In the genomic region with DNA sequence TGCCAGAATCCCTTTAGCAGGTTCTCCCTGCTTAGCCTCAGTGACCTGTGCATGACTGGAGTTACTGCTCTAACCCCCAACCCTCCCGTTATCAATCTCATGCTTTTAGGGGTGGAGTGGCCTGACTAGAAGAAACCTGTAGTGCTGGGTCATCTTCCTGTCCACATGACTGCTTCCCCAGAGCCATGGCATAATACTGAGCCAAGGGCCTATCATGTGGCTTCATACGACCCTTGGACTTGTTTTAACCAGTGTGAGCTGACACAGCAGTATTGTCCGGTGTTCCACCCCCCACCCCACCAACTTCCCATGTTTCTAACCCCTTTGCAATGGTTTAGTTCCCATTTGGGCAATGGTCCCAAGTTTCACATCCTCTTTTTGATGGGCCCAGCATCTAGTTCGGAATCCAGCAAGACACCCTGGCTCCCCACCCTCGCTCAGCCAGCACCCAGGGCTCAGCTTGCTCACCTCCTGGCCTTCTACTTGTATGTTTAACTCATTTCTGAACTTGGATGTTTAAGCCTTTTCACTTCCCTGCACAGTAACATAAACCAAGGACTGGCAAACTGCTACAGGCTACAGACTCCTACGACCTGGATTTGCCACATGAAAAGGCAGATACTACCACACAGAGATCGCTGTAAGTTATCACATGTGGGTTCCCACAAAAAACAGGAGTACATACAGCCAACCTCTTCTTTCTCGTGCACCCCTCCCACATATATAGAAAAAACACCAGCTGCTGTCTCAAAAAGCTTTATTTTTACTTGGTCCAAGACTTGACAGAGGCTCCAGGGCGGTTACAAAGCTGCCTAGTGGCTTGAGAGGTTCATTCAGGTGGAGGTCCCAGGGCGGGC, we compare ENCODE assay signal across 7 mouse cellular contexts. TPM values are rescaled to one million over a fixed set of nuclear protein-coding genes. Genes with fewer than 3 reads are reported as not detected.
DNase-seq lines count a peak whose midpoint lies in the region; ATAC-seq and TF ChIP-seq lines count a peak whose summit lies in the region.

No protein-coding gene starts in this region.

- peak; percentile 54 for ATAC-seq in granulocyte monocyte progenitor cell, adult 5-6 weeks (replicated peaks; ENCODE audit: poor library complexity, severe bottlenecking)
- ATAC-seq in kidney, embryonic 16.5 days (ENCODE audit: low FRiP score, low TSS enrichment) = no peak

- peak; percentile 73 for DNase-seq in NIH3T3 (ENCODE audit: low read depth)
- DNase-seq in right cerebral cortex, postnatal 14 days = no peak
- no peak for DNase-seq in frontal cortex, postnatal 14 days (ENCODE audit: low spot score in 2 of 2)

- peak overlapping the region; percentile 89 for H3K9ac ChIP-seq in kidney, embryonic 16.5 days (replicated peaks; ENCODE audit: low read length)

- H3K4me3 ChIP-seq in E14TG2a.4 (replicated peaks; ENCODE audit: low read length) = peak overlapping the region; percentile 96
- H3K4me3 ChIP-seq in kidney, embryonic 16.5 days (ENCODE audit: low read length) = peak overlapping the region; percentile 88
- H3K4me3 ChIP-seq in megakaryocyte, embryonic 14.5 days (replicated peaks) = peak overlapping the region; percentile 92

- H3K27ac ChIP-seq in kidney, embryonic 16.5 days (ENCODE audit: low read length) = peak overlapping the region; percentile 48

- no peaks in the 10 kb centered on the region for H3K27me3 ChIP-seq in E14TG2a.4 (ENCODE audit: insufficient read depth, low read length)
- H3K27me3 ChIP-seq in kidney, embryonic 16.5 days (ENCODE audit: insufficient read depth, low read length) = no peaks in the 10 kb centered on the region
- no peaks in the 10 kb centered on the region for H3K27me3 ChIP-seq in megakaryocyte, embryonic 14.5 days (replicated peaks)

- no peaks in the 10 kb centered on the region for H3K9me3 ChIP-seq in E14TG2a.4 (ENCODE audit: low read length)
- no peaks in the 10 kb centered on the region for H3K9me3 ChIP-seq in kidney, embryonic 16.5 days (ENCODE audit: low read length)
- H3K9me3 ChIP-seq in megakaryocyte, embryonic 14.5 days = no peaks in the 10 kb centered on the region

- no peak for TF ChIP-seq CTCF in E14TG2a.4 (conservative IDR thresholded peaks at IDR 0.05; ENCODE audit: low read length)

- peak overlapping the region; percentile 86 for H3K4me2 ChIP-seq in kidney, embryonic 16.5 days (replicated peaks; ENCODE audit: low read depth, low read length)

- H3K36me3 ChIP-seq in E14TG2a.4 (ENCODE audit: insufficient read depth, low read length) = peaks cover 78% of the 10 kb centered on the region
- H3K36me3 ChIP-seq in kidney, embryonic 16.5 days (ENCODE audit: insufficient read depth, low read length) = peaks cover 30% of the 10 kb centered on the region
- peaks cover 84% of the 10 kb centered on the region for H3K36me3 ChIP-seq in megakaryocyte, embryonic 14.5 days (replicated peaks; ENCODE audit: low read length)

- H3K4me1 ChIP-seq in E14TG2a.4 (replicated peaks; ENCODE audit: low read depth, low read length) = peaks cover 53% of the 10 kb centered on the region
- peaks cover 36% of the 10 kb centered on the region for H3K4me1 ChIP-seq in kidney, embryonic 16.5 days (ENCODE audit: insufficient read depth, low read length)
- H3K4me1 ChIP-seq in megakaryocyte, embryonic 14.5 days = peaks cover 47% of the 10 kb centered on the region

- 49% methylated on average over 9 of the region's 10 CpGs for WGBS in kidney, embryonic 16.5 days

RNA-seq across cellular contexts. Expression of a gene that starts 2.3 kb away (rescaled TPM):
- total RNA-seq in granulocyte monocyte progenitor cell, adult 5-6 weeks (2014; fragmentation: Nextera tagmentation) = 1,113 and 1,886 TPM in 2 replicates
- 1,040 and 1,064 TPM in 2 replicates for total RNA-seq in granulocyte monocyte progenitor cell, adult 5-6 weeks (2017)
- 5,149 and 5,628 TPM in 2 replicates for polyA plus RNA-seq in kidney, embryonic 16.5 days (2015; fragmentation: Nextera tagmentation; extraction: Ambion mirVana)
- 24,502 and 30,989 TPM in 2 replicates for polyA plus RNA-seq in megakaryocyte, embryonic 14.5 days (2012; ENCODE audit: insufficient read depth, low replicate concordance)

RNA-seq across cellular contexts. Expression of a gene that starts 9.3 kb away (rescaled TPM):
- total RNA-seq in granulocyte monocyte progenitor cell, adult 5-6 weeks (2014; fragmentation: Nextera tagmentation) = 39.3 and 51.9 TPM in 2 replicates
- total RNA-seq in granulocyte monocyte progenitor cell, adult 5-6 weeks (2017) = 28.7 and 34.2 TPM in 2 replicates
- polyA plus RNA-seq in kidney, embryonic 16.5 days (2015; fragmentation: Nextera tagmentation; extraction: Ambion mirVana) = 172 and 182 TPM in 2 replicates
- polyA plus RNA-seq in megakaryocyte, embryonic 14.5 days (2012; ENCODE audit: insufficient read depth, low replicate concordance) = 502 and 597 TPM in 2 replicates

RNA-seq across cellular contexts. Expression of a gene that starts 19.5 kb away (rescaled TPM):
- 90.0 and 147 TPM in 2 replicates for total RNA-seq in granulocyte monocyte progenitor cell, adult 5-6 weeks (2014; fragmentation: Nextera tagmentation)
- 191 and 250 TPM in 2 replicates for total RNA-seq in granulocyte monocyte progenitor cell, adult 5-6 weeks (2017)
- polyA plus RNA-seq in kidney, embryonic 16.5 days (2015; fragmentation: Nextera tagmentation; extraction: Ambion mirVana) = 164 and 173 TPM in 2 replicates
- 90.5 and 244 TPM in 2 replicates for polyA plus RNA-seq in megakaryocyte, embryonic 14.5 days (2012; ENCODE audit: insufficient read depth, low replicate concordance)

RNA-seq across cellular contexts. Expression of a gene that starts 22.8 kb away (rescaled TPM):
- total RNA-seq in granulocyte monocyte progenitor cell, adult 5-6 weeks (2014; fragmentation: Nextera tagmentation) = 27.1 and 32.4 TPM in 2 replicates
- total RNA-seq in granulocyte monocyte progenitor cell, adult 5-6 weeks (2017) = 20.3 and 21.3 TPM in 2 replicates
- 51.1 and 51.7 TPM in 2 replicates for polyA plus RNA-seq in kidney, embryonic 16.5 days (2015; fragmentation: Nextera tagmentation; extraction: Ambion mirVana)
- 33.8 and 44.5 TPM in 2 replicates for polyA plus RNA-seq in megakaryocyte, embryonic 14.5 days (2012; ENCODE audit: insufficient read depth, low replicate concordance)

RNA-seq across cellular contexts. Expression of a gene that starts 24.2 kb away (rescaled TPM):
- total RNA-seq in granulocyte monocyte progenitor cell, adult 5-6 weeks (2014; fragmentation: Nextera tagmentation) = not detected in 2 replicates
- total RNA-seq in granulocyte monocyte progenitor cell, adult 5-6 weeks (2017) = not detected in 2 replicates
- polyA plus RNA-seq in kidney, embryonic 16.5 days (2015; fragmentation: Nextera tagmentation; extraction: Ambion mirVana) = 0.80 and 1.1 TPM in 2 replicates
- not detected in 2 replicates for polyA plus RNA-seq in megakaryocyte, embryonic 14.5 days (2012; ENCODE audit: insufficient read depth, low replicate concordance)
